26 mouse cellular contexts compared by ENCODE assay signal in genomic region chr14:93126993-93127392, GRCm38 (mm10).
"Had no signal": no experiment of that assay in that cellular context is flagged by ENCODE, and none has a peak within 500 bp of the region (broad histone marks: within the 10 kb centered on the region; RNA-seq: fewer than 3 reads in every experiment).

No protein-coding gene starts in this region.

- H3K4me2 ChIP-seq: heart, embryonic 11.5 days; heart, embryonic 13.5 days; heart, embryonic 15.5 days; hindbrain, embryonic 13.5 days; hindbrain, embryonic 15.5 days; kidney, embryonic 15.5 days; limb, embryonic 12.5 days; liver, embryonic 11.5 days; liver, embryonic 13.5 days had no signal

- H3K9ac ChIP-seq: heart, embryonic 13.5 days; heart, embryonic 15.5 days; hindbrain, embryonic 13.5 days; hindbrain, embryonic 15.5 days; kidney, embryonic 15.5 days; limb, embryonic 12.5 days; liver, embryonic 13.5 days had no signal

- H3K4me1 ChIP-seq: heart, embryonic 13.5 days; heart, embryonic 15.5 days; hindbrain, embryonic 13.5 days; hindbrain, embryonic 15.5 days; kidney, embryonic 15.5 days; limb, embryonic 10.5 days; limb, embryonic 12.5 days; liver, embryonic 13.5 days had no signal

- H3K4me3 ChIP-seq: heart, adult 2 months; heart, embryonic 13.5 days; heart, embryonic 15.5 days; hindbrain, embryonic 13.5 days; hindbrain, embryonic 15.5 days; kidney, embryonic 15.5 days; layer of hippocampus, adult 2 months; limb, embryonic 10.5 days; limb, embryonic 12.5 days; liver, embryonic 13.5 days had no signal

- H3K36me3 ChIP-seq: heart, embryonic 13.5 days; heart, embryonic 15.5 days; hindbrain, embryonic 13.5 days; hindbrain, embryonic 15.5 days; kidney, embryonic 15.5 days; limb, embryonic 10.5 days; limb, embryonic 12.5 days; liver, embryonic 13.5 days had no signal

- DNase-seq: gastrocnemius, postnatal 14 days; gastrocnemius, postnatal 36 days; heart, adult 11 months; heart, adult 2 months; heart, postnatal 14 days; heart, postnatal 36 days; kidney, adult 11 months; kidney, adult 2 months; kidney, adult 9 months; kidney, postnatal 25 days; kidney, postnatal 4 days; liver; liver, embryonic 13.5 days had no signal

- H3K27me3 ChIP-seq: heart, embryonic 13.5 days; heart, embryonic 15.5 days; hindbrain, embryonic 13.5 days; hindbrain, embryonic 15.5 days; kidney, embryonic 15.5 days; limb, embryonic 12.5 days; liver, embryonic 13.5 days had no signal

- H3K9me3 ChIP-seq: heart, embryonic 13.5 days; heart, embryonic 15.5 days; hindbrain, embryonic 13.5 days; hindbrain, embryonic 15.5 days; kidney, embryonic 15.5 days; limb, embryonic 10.5 days; limb, embryonic 12.5 days; liver, embryonic 13.5 days had no signal

- ATAC-seq: hindbrain, postnatal 0 days; intestine, embryonic 16.5 days had no signal

- H3K27ac ChIP-seq: heart, adult 2 months; heart, embryonic 13.5 days; heart, embryonic 15.5 days; hindbrain, embryonic 13.5 days; hindbrain, embryonic 15.5 days; hindbrain, postnatal 0 days; kidney, embryonic 15.5 days; kidney, postnatal 0 days; layer of hippocampus, adult 2 months; limb, embryonic 10.5 days; limb, embryonic 12.5 days; liver, embryonic 13.5 days had no signal
